Mouse (Mus musculus) left cerebral cortex, adult 9 months (tissue): ENCODE measurements around the gene Phox2b.

Experiments
- DNase-seq, 2 experiments: peaks; one replicate each; pipeline ENCODE4 v3.0.0; 2022; ENCODE audit warnings: low spot score in 2 of 2

The Phox2b gene

DNA sequence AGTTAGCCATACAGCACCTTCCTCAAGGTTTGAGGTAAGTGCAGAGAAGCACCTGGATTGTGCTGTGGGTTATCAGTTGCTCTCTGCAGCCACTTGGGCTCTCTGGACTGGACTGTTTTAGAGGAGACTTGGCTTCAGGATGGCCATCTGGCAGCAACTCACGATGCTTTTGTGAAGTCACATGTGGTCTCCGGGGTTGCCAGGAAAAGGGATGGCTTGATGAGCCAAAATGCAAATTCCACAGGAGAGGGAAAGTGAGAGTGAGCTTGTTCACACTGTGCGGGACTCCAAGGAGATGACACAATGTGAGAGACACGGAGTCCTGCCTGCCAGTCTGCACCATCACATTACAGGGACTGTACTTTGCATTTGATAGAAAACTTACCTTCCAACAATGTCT is 7.3 kb downstream of the Phox2b start:
- no peak for DNase-seq

GRCm38 (mm10) chr5:67090856-67091255 is 8.2 kb downstream of the Phox2b start:
- DNase-seq: no peak

DNA sequence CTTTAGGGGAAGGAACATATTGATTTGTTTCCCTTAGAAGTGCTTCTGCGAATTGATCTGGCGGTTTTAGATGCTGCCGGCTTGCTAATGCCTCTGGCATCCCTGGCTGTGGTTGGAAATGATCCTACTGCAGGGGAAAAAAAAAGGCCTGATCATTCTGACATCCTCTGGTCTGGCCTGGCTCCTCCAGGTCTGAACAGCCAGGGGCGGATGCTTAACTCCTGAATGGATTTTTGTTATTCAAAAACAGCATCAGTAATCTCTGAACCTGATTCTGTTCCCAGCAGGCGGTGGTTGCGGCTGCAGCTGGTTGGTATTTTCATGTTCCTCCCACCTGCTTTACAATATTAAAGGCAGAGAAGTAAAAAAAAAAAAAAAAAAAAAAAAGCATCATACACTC is 16.0 kb downstream of the Phox2b start:
- no peak for DNase-seq

DNA sequence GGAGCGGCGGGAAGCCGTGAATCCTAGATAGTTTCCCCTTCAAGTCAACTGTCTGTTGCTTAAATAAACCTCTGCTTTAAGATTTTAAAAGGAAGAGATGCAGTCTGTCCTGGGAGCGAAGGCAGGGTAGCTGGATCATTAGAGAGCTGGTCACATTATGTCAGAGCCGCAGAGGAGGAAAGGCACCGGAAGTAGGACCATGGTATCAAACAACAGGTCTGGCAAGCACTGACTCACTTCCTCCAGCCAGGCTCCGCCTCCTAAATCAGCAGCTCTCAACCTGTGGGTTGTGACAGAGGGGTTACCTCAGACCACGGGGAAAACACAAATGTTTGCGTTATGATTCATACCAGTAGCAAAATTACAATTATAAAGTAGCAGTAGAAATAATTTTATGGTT is 35.5 kb downstream of the Phox2b start:
- DNase-seq: no peak

DNA sequence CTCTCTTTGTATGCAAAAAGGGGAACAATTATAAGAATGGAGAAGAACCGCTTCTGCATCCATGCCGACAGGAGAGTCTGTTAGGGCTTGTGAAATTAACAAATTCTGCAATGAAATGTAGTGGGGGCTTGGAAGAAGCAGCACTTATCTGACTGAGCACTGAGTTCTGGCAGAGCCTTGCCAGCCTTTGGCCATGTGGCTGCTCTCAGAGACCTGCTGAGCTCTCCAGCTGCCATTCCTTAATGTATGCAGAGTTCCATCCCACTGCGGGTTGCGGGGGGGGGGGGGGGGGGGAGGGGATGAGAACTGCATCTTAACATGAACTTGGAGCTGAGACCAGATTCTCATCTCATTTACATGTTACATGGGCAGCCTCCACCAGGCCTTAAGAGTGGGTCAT is 38.6 kb downstream of the Phox2b start:
- no peak for DNase-seq

DNA sequence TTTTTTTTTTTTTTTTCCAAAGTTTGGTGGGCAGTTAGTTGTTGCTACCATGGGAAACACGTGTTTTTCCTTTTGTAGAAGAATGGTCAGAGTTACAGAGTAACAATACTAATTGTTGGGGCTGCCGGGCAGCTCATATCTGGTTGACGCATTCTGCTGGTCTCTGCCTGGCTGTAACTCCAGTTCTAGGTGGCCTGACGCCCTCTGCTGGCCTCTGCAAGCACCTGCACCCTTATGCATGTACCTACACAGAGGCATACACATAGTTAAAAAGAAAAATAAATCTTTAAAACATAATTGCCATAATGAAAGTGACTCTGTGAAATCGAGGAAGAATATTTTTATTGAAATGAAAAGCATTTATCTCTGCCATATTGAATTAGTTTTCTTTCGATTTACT is 41.3 kb downstream of the Phox2b start:
- no peak for DNase-seq

GRCm38 (mm10) chr5:67048003-67048402 is 51.1 kb downstream of the Phox2b start:
- peak in 1 of 2 experiments; percentile 26 for DNase-seq
